Mouse (Mus musculus) thymus, adult 2 months (tissue): Measurements from ENCODE around the gene A4gnt.

ENCODE experiments used
- CTCF ChIP-seq: fragments of 200-500 bp; IDR thresholded peaks from 2 replicates; pipeline ENCODE4 v1.5.1; 2012; ENCODE audit warnings: mild to moderate bottlenecking, control low read depth, low read length, moderate library complexity, borderline replicate concordance; ENCODE audit not compliant: control insufficient read depth, poor library complexity, insufficient read depth; ENCODE audit errors: extremely low read depth
- POLR2A ChIP-seq: fragments of 200-500 bp; IDR thresholded peaks from 2 replicates; pipeline ENCODE4 v1.6.1; 2012; ENCODE audit warnings: mild to moderate bottlenecking, low read length, control low read depth, moderate library complexity; ENCODE audit not compliant: control insufficient read depth, poor library complexity, insufficient read depth; ENCODE audit errors: extremely low read depth

GRCm38 (mm10) chr9:99662406-99662805, 50.1 kb downstream of the A4gnt start:
- TF ChIP-seq CTCF (peak; percentile 79; the same call in 1 of the 2 replicates), POLR2A (no peak)
